Mouse (Mus musculus): ENCODE measurements around the gene Nim1k.

- TF ChIP-seq CTCF (IDR thresholded peaks at IDR 0.05; ENCODE audit: low read depth, low read length): no peak
- TF ChIP-seq POLR2A (IDR thresholded peaks at IDR 0.05; ENCODE audit: insufficient read depth, low read length): no peak
- no peak for TF ChIP-seq EP300 (IDR thresholded peaks at IDR 0.05; ENCODE audit: insufficient read depth, low read depth, low read length)
These were observed 10.8 kb upstream of the Nim1k start for GRCm38 (mm10) chr13:119766480-119766879.
